Mouse (Mus musculus): ENCODE data around the gene Il6st.

The Il6st gene

DNA sequence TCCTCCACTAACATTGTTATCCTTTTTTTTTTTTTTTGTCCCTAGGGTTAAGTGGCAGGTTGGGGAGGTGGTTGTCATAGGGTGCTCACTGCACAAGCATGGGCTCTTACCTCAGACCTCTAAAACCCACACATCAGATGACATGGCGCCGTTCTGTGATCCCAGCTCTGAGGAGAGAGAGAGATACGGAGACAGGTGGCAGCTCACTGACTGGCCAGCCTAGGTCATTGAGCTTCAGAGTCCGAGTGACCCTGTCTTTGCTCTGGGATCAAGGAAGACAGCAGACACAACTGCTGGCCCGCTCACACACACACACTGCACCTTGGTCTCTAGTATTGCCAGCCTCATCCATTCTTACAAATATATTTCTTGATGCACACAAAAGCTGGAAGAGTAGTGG is 18.7 kb downstream of the Il6st start:
- no peak for DNase-seq (ENCODE audit: low read depth, low spot score)

DNA sequence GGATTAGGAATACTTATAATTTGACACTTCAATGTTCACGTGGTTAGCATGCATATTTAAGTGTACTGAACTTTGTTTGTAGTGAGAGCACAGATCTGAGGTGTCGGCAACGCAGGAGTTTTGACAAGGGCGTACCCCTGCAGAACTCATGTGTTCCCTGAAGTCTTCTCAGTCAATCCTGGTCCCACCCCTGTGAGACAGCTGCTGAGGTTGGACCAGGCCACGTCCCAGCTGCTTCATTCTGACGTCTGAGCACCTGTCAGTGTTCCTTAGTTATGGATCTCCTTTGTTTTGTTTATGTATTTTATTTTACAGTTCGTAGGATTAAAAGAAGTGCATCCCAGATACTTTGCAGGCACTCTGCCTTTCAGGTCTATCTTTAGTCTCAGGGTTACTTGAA is 19.1 kb downstream of the Il6st start:
- no peak for DNase-seq (ENCODE audit: low read depth, low spot score)

GRCm38 (mm10) chr13:112486236-112486635 is 22.4 kb downstream of the Il6st start:
- no peak for DNase-seq (ENCODE audit: low read depth, low spot score)

GRCm38 (mm10) chr13:112486676-112487075 is 22.8 kb downstream of the Il6st start:
- no peak for DNase-seq (ENCODE audit: low read depth, low spot score)

GRCm38 (mm10) chr13:112490036-112490435 is 26.2 kb downstream of the Il6st start:
- DNase-seq (ENCODE audit: low read depth, low spot score), result no peak

DNA sequence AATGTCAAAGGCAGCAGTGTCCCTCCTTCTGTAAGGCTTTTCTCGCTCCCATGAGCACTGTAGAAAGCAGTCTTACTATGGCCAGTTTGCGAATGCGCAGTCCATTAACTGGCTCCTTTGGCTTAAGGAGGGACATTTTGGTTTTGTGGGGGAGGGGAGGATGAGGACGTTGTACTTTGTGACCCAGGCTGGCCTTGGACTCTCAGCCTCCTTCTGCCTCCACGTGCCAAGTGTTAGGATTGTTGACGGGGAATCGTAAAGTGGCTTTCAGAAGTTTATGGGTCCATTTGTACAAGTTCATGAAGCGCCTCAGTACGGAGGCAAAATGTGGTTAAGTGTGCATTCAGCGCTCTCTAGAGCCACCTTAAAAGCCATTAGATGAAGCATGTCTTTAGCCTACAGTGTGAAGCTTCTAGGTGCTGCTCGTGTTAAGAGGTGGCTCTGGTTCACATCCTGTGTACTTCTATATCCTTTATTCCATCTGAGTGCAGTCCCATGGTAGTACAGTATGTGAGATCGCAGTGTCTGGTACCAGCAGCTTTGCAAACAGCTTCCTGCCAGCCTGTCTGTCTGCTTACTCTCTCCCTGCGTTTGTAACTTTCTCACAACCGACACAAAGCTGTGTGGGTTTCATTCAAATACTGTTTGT is 27.9 kb downstream of the Il6st start:
- no peak for DNase-seq (ENCODE audit: low read depth, low spot score)

DNA sequence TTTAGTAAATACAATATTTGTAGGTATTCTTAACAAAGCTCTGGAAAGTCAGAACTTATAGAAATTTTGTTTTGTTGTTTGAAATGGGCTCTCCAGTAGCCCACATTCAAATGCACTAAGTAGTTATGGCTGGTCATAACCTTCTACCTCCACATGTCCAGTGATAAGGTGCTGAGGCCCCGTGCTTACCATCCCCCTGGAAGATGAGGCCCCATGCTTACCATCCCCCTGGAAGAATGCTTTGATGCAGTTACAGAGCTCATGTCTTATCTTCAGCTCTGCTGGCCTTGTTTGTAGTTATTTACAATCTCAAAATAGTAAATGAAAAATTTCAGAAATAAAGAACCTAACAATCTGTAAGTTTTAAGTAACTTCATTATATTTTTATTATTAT is 28.4 kb downstream of the Il6st start:
- DNase-seq (ENCODE audit: low read depth, low spot score), result no peak

DNA sequence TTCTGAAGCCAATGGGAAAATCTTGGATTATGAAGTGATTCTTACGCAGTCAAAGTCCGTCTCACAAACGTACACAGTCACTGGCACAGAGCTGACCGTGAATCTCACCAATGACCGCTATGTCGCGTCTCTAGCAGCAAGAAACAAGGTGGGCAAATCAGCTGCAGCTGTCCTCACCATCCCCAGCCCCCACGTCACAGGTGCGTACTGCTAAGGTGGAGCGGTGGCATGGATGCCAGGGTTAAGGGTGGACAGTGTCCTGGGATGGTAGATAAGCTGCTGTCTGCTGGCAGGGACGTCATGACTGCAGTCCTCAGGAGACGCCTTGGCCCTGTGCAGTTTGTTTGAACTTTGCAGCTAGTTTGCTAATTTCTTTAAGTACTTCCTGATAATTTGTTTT is 30.7 kb downstream of the Il6st start:
- DNase-seq (ENCODE audit: low read depth, low spot score), result no peak

GRCm38 (mm10) chr13:112500027-112500426 is 36.2 kb downstream of the Il6st start:
- DNase-seq (ENCODE audit: low read depth, low spot score), result no peak

GRCm38 (mm10) chr13:112500466-112500865 is 36.6 kb downstream of the Il6st start:
- no peak for DNase-seq (ENCODE audit: low read depth, low spot score)

DNA sequence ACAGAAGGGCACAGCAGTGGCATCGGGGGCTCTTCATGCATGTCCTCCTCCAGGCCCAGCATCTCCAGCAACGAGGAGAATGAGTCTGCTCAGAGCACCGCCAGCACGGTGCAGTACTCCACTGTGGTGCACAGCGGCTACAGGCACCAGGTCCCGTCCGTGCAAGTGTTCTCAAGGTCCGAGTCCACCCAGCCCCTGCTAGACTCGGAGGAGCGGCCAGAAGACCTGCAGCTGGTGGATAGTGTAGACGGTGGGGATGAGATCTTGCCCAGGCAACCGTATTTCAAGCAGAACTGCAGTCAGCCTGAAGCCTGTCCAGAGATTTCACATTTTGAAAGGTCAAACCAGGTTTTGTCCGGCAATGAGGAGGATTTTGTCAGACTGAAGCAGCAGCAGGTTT is 40.0 kb downstream of the Il6st start:
- DNase-seq (ENCODE audit: low read depth, low spot score), result no peak

DNA sequence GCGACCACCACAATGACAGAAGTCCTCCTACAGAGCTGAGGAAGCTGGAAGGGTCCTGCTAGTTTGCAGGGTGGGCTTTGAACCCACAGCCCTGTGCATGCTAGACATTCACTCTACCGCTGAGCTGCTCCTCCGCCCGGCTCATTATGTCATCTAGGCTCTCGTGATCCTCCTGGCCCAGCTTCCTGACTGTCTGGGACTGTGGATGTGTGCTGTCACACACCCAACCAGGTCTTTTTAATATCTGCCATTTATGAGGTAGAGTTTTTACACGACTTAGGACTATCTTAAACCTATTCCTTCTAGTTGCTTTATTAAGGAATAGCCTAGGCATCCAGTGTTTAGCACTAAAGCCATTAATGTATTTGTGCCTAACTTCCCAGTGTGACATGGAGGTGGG is 41.6 kb downstream of the Il6st start:
- no peak for DNase-seq (ENCODE audit: low read depth, low spot score)

GRCm38 (mm10) chr13:112506766-112507165 is 42.9 kb downstream of the Il6st start:
- no peak for DNase-seq (ENCODE audit: low read depth, low spot score)

GRCm38 (mm10) chr13:112507691-112508090 is 43.8 kb downstream of the Il6st start:
- DNase-seq (ENCODE audit: low read depth, low spot score), result no peak

- DNase-seq (ENCODE audit: low read depth, low spot score), result no peak
These were observed 44.6 kb downstream of the Il6st start for GRCm38 (mm10) chr13:112508487-112508886.

- DNase-seq (ENCODE audit: low read depth, low spot score), result peak; percentile 78
These were observed 45.6 kb downstream of the Il6st start for GRCm38 (mm10) chr13:112509465-112509864.

- DNase-seq (ENCODE audit: low read depth, low spot score), result no peak
These were observed 46.8 kb downstream of the Il6st start for GRCm38 (mm10) chr13:112510437-112511212.

DNA sequence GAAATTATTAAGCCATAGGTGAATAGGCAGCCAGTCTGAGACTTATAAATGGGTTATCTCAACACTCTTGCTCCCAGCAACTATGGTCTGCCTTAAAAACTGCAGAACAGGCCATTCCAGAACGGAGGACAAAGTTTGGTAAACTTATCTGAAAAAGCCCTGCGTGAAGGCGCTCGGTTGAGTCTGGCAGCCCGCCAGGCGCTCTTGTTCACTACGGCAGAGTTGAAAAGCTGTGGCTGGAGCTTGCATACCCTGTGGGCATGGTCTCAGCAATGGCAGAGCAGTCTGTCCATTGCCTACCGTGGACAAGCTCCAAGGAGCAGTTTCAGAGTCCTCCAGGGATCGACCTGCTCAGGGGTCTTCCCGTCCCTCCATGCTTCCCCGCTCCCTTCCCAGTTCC is 47.4 kb downstream of the Il6st start:
- DNase-seq (ENCODE audit: low read depth, low spot score), result no peak

GRCm38 (mm10) chr13:112511810-112512209 is 47.9 kb downstream of the Il6st start:
- no peak for DNase-seq (ENCODE audit: low read depth, low spot score)

GRCm38 (mm10) chr13:112512824-112513223 is 49.0 kb downstream of the Il6st start:
- no peak for DNase-seq (ENCODE audit: low read depth, low spot score)

DNA sequence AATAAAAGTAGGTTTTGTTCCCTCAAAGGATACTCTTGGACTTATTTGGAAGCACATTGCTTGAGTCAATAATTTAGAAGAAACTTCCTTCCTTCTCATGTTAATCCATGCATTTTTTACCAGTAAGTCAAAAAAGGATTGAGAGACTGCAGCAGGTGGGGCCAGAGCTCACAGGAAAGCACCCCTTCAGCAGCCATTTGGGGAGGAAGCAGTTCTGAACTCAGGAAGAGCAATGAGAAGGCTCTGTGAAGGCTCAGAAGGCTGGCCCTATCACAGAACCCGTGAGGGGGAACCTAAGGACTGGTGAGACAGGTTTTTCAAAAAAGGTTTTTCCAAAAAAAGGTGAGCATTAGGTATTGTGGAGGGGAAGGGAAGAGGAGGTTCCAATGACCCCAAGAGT is 50.7 kb downstream of the Il6st start:
- no peak for DNase-seq (ENCODE audit: low read depth, low spot score)

GRCm38 (mm10) chr13:112522261-112522660 is 58.4 kb downstream of the Il6st start:
- no peak for DNase-seq (ENCODE audit: low read depth, low spot score)

DNA sequence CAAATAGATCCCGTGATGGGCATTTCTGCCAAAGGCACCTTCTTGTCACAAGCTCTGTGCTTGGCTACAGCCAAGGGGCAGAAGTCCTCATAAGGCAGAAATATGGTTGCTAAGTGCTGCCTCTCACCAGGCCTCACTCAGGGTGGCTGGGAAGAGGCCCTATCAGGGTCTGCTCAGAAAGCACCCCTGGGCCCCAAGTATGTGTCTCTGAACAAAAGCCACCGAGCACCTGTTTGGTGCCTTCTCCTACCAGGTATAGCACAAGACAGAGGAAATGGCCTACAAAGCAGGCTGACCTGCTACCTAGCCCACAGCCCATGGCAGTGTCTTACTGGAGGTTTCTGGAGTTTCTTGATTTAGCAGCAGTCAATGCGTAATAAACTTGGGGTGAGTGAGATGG is 59.0 kb downstream of the Il6st start:
- no peak for DNase-seq (ENCODE audit: low read depth, low spot score)
